Comparison of ENCODE assay signal across 16 mouse cellular contexts in genomic region chr12:84137131-84137530, GRCm38 (mm10).
"Had no signal": no experiment of that assay in that cellular context is flagged by ENCODE, and none has a peak within 500 bp of the region (broad histone marks: within the 10 kb centered on the region; RNA-seq: fewer than 3 reads in every experiment).

No protein-coding gene starts in this region.

- DNase-seq: retina, postnatal 1 day; right cerebral cortex, adult 18-20 months; right cerebral cortex, postnatal 14 days; right cerebral cortex, postnatal 25 days; right cerebral cortex, postnatal 4 days; spleen, adult 18-20 months; thymus, adult 18-20 months; thymus, adult 2 months; thymus, postnatal 14 days; thymus, postnatal 25 days; thymus, postnatal 36 days; thymus, postnatal 4 days had no signal

- H3K4me1 ChIP-seq: neural tube, embryonic 13.5 days; neural tube, embryonic 15.5 days; stomach, embryonic 15.5 days had no signal

- H3K27ac ChIP-seq: neural tube, embryonic 13.5 days; neural tube, embryonic 15.5 days; stomach, embryonic 15.5 days; stomach, postnatal 0 days had no signal

- H3K27me3 ChIP-seq: neural tube, embryonic 13.5 days; neural tube, embryonic 15.5 days; stomach, embryonic 15.5 days had no signal

- H3K9me3 ChIP-seq: neural tube, embryonic 13.5 days; neural tube, embryonic 15.5 days; stomach, embryonic 15.5 days had no signal

- H3K4me3 ChIP-seq: neural tube, embryonic 13.5 days; neural tube, embryonic 15.5 days; stomach, embryonic 15.5 days had no signal

- H3K9ac ChIP-seq: neural tube, embryonic 13.5 days; neural tube, embryonic 15.5 days; stomach, embryonic 15.5 days had no signal

- H3K4me2 ChIP-seq: neural tube, embryonic 13.5 days; neural tube, embryonic 15.5 days; stomach, embryonic 15.5 days had no signal
